Mouse (Mus musculus) CH12.LX (cell line): ENCODE results near the gene Rcc1l. TPM values are rescaled to one million over a fixed set of nuclear protein-coding genes. Genes with fewer than 3 reads are reported as not detected.

Experiments used
- DNase-seq: peaks from one replicate; pipeline ENCODE4 v3.0.0-alpha.2; 2013; ENCODE audit errors: extremely low read depth
- H3K27ac ChIP-seq: 2 replicates; pipeline ENCODE4 v1.5.1; 2012; ENCODE audit warnings: low read depth, mild to moderate bottlenecking, control low read depth, moderate library complexity; ENCODE audit not compliant: insufficient read depth
- H3K27me3 ChIP-seq: replicated peaks from 2 replicates; pipeline ENCODE3; 2012; ENCODE audit warnings: inconsistent platforms
- H3K36me3 ChIP-seq, 2 experiments: replicated peaks in 1 of 2; 2 replicates each; pipeline versions ENCODE3 to v1.6.1; 2012; ENCODE audit warnings: inconsistent platforms in 1 of 2, low read length in 1 of 2, mild to moderate bottlenecking in 1 of 2, mixed read lengths in 1 of 2, moderate library complexity in 1 of 2; ENCODE audit not compliant: control insufficient read depth in 1 of 2, insufficient read depth in 1 of 2
- H3K4me1 ChIP-seq, 2 experiments: 2 replicates each; pipeline ENCODE4 v1.6.1; 2012; ENCODE audit warnings: inconsistent platforms in 1 of 2, moderate library complexity in 1 of 2; ENCODE audit not compliant: insufficient read depth in 2 of 2, control insufficient read depth in 1 of 2
- H3K4me2 ChIP-seq: 2 replicates; pipeline ENCODE4 v1.6.1; 2012; ENCODE audit warnings: low read depth, mild to moderate bottlenecking, control low read depth; ENCODE audit not compliant: poor library complexity, insufficient read depth, severe bottlenecking
- H3K4me3 ChIP-seq, 3 experiments: fragments of 150-350 bp in 1 of 3; sonication (generic) in 1 of 3; replicated peaks in 1 of 3; 2 replicates each; pipeline versions ENCODE3 to v1.5.1; 2011 to 2012; ENCODE audit warnings: low read depth in 2 of 3, low read length in 2 of 3, mild to moderate bottlenecking in 2 of 3, moderate library complexity in 2 of 3, control low read depth in 1 of 3, improper control_type of control experiment in 1 of 3, inconsistent platforms in 1 of 3, mixed read lengths in 1 of 3; ENCODE audit not compliant: poor library complexity in 1 of 3
- H3K79me2 ChIP-seq: replicated peaks from 2 replicates; pipeline ENCODE4 v1.6.1; 2012; ENCODE audit warnings: mild to moderate bottlenecking, moderate library complexity; ENCODE audit not compliant: control insufficient read depth, poor library complexity, insufficient read depth, severe bottlenecking; ENCODE audit errors: extremely low read depth
- H3K9ac ChIP-seq: 2 replicates; pipeline ENCODE4 v1.6.1; 2012; ENCODE audit warnings: low read depth, mild to moderate bottlenecking, control low read depth, moderate library complexity; ENCODE audit not compliant: insufficient read depth
- H3K9me3 ChIP-seq: replicated peaks from 2 replicates; pipeline ENCODE3; 2012; ENCODE audit warnings: low read length, inconsistent platforms, mixed read lengths
- CHD2 ChIP-seq: IDR thresholded peaks from 2 replicates; pipeline ENCODE4 v1.6.1; 2011; ENCODE audit warnings: low read length, improper control_type of control experiment
- CTCF ChIP-seq, 2 experiments: IDR thresholded peaks in 1 of 2; conservative IDR thresholded peaks in 1 of 2; 2 replicates each; pipeline ENCODE4 v1.5.1; 2011 to 2012; ENCODE audit warnings: low read depth in 2 of 2, low read length in 2 of 2, improper control_type of control experiment in 1 of 2, inconsistent platforms in 1 of 2, mild to moderate bottlenecking in 1 of 2, moderate library complexity in 1 of 2
- ETS1 ChIP-seq: conservative IDR thresholded peaks from 2 replicates; pipeline ENCODE4 v1.6.1; 2012; ENCODE audit warnings: low read depth, mild to moderate bottlenecking, inconsistent platforms, low read length, improper control_type of control experiment, moderate library complexity
- GABPA ChIP-seq: IDR thresholded peaks from 2 replicates; pipeline ENCODE4 v1.6.1; 2012; ENCODE audit warnings: low read depth, low read length, improper control_type of control experiment, inconsistent platforms; ENCODE audit not compliant: insufficient replicate concordance
- MAFK ChIP-seq: IDR thresholded peaks from 2 replicates; pipeline ENCODE4 v1.6.1; 2011; ENCODE audit warnings: low read length, improper control_type of control experiment; ENCODE audit not compliant: insufficient replicate concordance
- MXI1 ChIP-seq: IDR thresholded peaks from 2 replicates; pipeline ENCODE4 v1.6.1; 2011; ENCODE audit warnings: mild to moderate bottlenecking, low read depth, low read length, improper control_type of control experiment
- NRF1 ChIP-seq: IDR thresholded peaks from 2 replicates; pipeline ENCODE4 v1.6.1; 2014; ENCODE audit warnings: low read depth, mild to moderate bottlenecking, inconsistent platforms, low read length, improper control_type of control experiment, moderate library complexity
- PAX5 ChIP-seq: IDR thresholded peaks from 2 replicates; pipeline ENCODE4 v1.6.1; 2012; ENCODE audit warnings: low read length, inconsistent platforms, mixed read lengths
- POLR2A ChIP-seq: IDR thresholded peaks from 2 replicates; pipeline ENCODE4 v1.6.1; 2011; ENCODE audit warnings: low read depth, mild to moderate bottlenecking, improper control_type of control experiment, low read length
- POLR2AphosphoS2 ChIP-seq: IDR thresholded peaks from 2 replicates; pipeline ENCODE4 v1.6.1; 2011; ENCODE audit warnings: low read depth, low read length, improper control_type of control experiment
- SIN3A ChIP-seq: IDR thresholded peaks from 2 replicates; pipeline ENCODE4 v1.6.1; 2012; ENCODE audit warnings: low read length, improper control_type of control experiment, inconsistent platforms
- SMC3 ChIP-seq: IDR thresholded peaks from 2 replicates; pipeline ENCODE4 v1.6.1; 2011; ENCODE audit warnings: low read depth, low read length, improper control_type of control experiment
- TBP ChIP-seq: conservative IDR thresholded peaks from 2 replicates; pipeline ENCODE4 v1.6.1; 2011; ENCODE audit warnings: low read depth, low read length, improper control_type of control experiment
- TCF12 ChIP-seq: IDR thresholded peaks from 2 replicates; pipeline ENCODE4 v1.6.1; 2014; ENCODE audit warnings: low read depth, mild to moderate bottlenecking, inconsistent platforms, low read length, improper control_type of control experiment
- UBTF ChIP-seq: IDR thresholded peaks from 2 replicates; pipeline ENCODE4 v1.6.1; 2012; ENCODE audit warnings: low read depth, mild to moderate bottlenecking, inconsistent platforms, low read length, improper control_type of control experiment, moderate library complexity
- USF1 ChIP-seq: IDR thresholded peaks from 2 replicates; pipeline ENCODE4 v1.6.1; 2014; ENCODE audit warnings: low read depth, mild to moderate bottlenecking, inconsistent platforms, low read length, improper control_type of control experiment
- USF2 ChIP-seq: conservative IDR thresholded peaks from 2 replicates; pipeline ENCODE4 v1.6.1; 2011; ENCODE audit warnings: low read depth, low read length, improper control_type of control experiment
- ZKSCAN1 ChIP-seq: IDR thresholded peaks from 2 replicates; pipeline ENCODE4 v1.6.1; 2012; ENCODE audit warnings: low read depth, inconsistent platforms, low read length, improper control_type of control experiment, borderline replicate concordance
- dilution Hi-C: fragments of 300-500 bp; cut with MboI; formaldehyde crosslinking; loops from 2 replicates; pipeline ENCODE4 v1.14.3; 2020; ENCODE audit warnings: low sequenced_read_pairs; ENCODE audit not compliant: extremely low pct_unique_long_range_greater_than_20kb, extremely low pct_ligation_motif_present
- in situ Hi-C: fragments of 300-500 bp; cut with MboI; formaldehyde crosslinking; loops from 3 replicates; pipeline ENCODE4 v1.14.3; 2019; ENCODE audit warnings: low sequenced_read_pairs, low pct_ligation_motif_present, low pct_unique_long_range_greater_than_20kb, mixed read lengths
- polyA plus RNA-seq: library from polyadenylated mRNA; unstranded; fragments of >175 nt; gene quantifications from 2 replicates; pipeline ENCODE4 v1.2.1, GENCODE M21; 2012; ENCODE audit warnings: low read depth; ENCODE audit not compliant: insufficient read length
- total RNA-seq, 2 experiments: library from RNA; depleted of rRNA; stranded (reverse); fragments of 300-350 nt in 1 of 2; fragments of >200 nt in 1 of 2; gene quantifications; 2 replicates each; pipeline ENCODE4 v1.2.3; 2012 to 2014

Gene Rcc1l
- total and polyA plus RNA-seq, 3 experiments, result 24.6 to 42.7 (median 31.0) TPM

DNA sequence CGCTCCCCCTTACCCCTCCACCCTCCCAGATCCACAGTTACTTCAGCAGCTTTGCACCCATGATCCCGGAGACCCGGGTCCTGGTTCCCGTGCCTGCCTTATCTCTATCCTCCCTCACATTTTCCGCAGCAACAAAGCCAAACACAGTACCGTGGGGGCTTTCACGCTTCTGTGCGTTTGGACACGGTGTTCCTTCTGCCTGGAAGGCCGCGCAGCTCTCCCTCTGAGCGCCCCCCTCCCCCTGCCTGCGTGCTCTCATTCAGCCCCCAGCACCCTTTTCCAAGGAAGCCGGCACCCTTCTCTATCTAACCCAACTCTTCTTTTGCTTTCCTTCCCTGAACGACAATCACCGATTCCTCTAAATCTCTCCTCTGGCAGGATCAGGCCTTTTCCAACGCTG is 77.6 kb downstream of the Rcc1l start:
- H3K27me3 ChIP-seq, result no peaks in the 10 kb centered on the region

DNA sequence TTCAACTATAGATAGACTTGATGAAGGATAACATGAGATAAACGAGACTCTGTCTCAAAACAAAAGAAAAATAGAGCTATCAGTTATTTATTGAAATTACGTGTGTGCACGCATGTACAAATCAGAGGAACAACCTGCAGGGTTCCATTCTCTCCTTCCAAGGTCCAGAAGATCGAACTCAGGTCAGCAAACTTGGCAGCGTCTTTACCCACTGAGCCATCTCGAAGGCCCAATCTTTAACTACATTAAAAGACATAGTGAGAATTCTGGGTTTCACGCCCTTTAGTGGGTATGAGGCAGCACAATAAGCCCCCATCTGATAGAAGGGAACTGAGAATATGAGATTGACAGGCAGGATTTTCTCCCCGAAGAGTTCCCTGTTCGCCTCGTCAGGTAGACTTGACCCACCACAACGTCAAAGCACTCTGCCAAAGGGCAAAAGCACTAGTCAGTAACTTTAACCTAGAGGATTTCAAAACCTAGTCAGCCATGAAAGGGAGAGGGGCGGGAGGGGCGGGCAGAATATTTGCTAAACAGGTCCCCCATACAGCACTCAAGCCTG is 78.2 kb downstream of the Rcc1l start:
- Histone ChIP-seq H3K79me2 (no peaks in the 10 kb centered on the region), H3K4me2 (peak overlapping the region; percentile 92), H3K9me3 (peaks cover 15% of the 10 kb centered on the region), H3K9ac (0 out of 2 replicates have a peak overlapping the region, but pooled peaks have one; percentile 39), H3K27me3 (no peaks in the 10 kb centered on the region), H3K4me3 (no peak overlapping the region), H3K27ac (no peak overlapping the region), H3K4me1 (peaks cover 15 to 45% of the 10 kb centered on the region in 2 experiments), H3K36me3 (no peaks in the 10 kb centered on the region)
- in situ Hi-C loops, result no loop called here
- dilution Hi-C loops, result no loop called here
- no peak for DNase-seq
- TF ChIP-seq CTCF (conservative IDR thresholded peaks at IDR 0.05 in 1 of 2, IDR thresholded peaks at IDR 0.05 in 1 of 2; ENCODE audit: low read depth in 2 of 2, low read length in 2 of 2), result no peak

More for the DNA sequence above, 77.6 kb downstream of the Rcc1l start:
- Histone ChIP-seq H3K4me3 (peak overlapping the region; percentile 57 to 63 (median 63)), H3K79me2 (no peaks in the 10 kb centered on the region), H3K9me3 (peaks cover 15% of the 10 kb centered on the region), H3K4me2 (peak overlapping the region; percentile 92), H3K36me3 (no peaks in the 10 kb centered on the region), H3K4me1 (peaks cover 15 to 48% of the 10 kb centered on the region in 2 experiments), H3K9ac (peak overlapping the region; percentile 39; the same call in 1 of the 2 replicates), H3K27ac (no peak overlapping the region)
- dilution Hi-C loops, result no loop called here
- in situ Hi-C loops, result no loop called here
- DNase-seq, result no peak
- no peak for TF ChIP-seq POLR2AphosphoS2
- no peak for TF ChIP-seq USF2
- TF ChIP-seq CHD2, result no peak
- TF ChIP-seq TBP, result no peak
- TF ChIP-seq TCF12, result no peak
- no peak for TF ChIP-seq PAX5
- TF ChIP-seq MXI1, result no peak
- TF ChIP-seq POLR2A, result no peak
- TF ChIP-seq UBTF, result no peak
- no peak for TF ChIP-seq SMC3
- no peak for TF ChIP-seq USF1
- TF ChIP-seq SIN3A, result no peak
- TF ChIP-seq GABPA, result no peak
- TF ChIP-seq ETS1, result no peak
- TF ChIP-seq ZKSCAN1, result no peak
- TF ChIP-seq MAFK, result no peak
- TF ChIP-seq NRF1, result no peak

Other genes with a start within 250 kb of the Rcc1l start
- 1.2 and 1.3 TPM in 2 replicates for gene Castor2, start 77.1 kb downstream of the Rcc1l start, total RNA-seq (2012; rRNA removed)
- gene Castor2, start 77.1 kb downstream of the Rcc1l start, total RNA-seq (2014; rRNA removed), result 0.31 and 0.35 TPM in 2 replicates
- gene Castor2, start 77.1 kb downstream of the Rcc1l start, polyA plus RNA-seq, result 3.8 and 3.9 TPM in 2 replicates
- 4.4 and 4.7 TPM in 2 replicates for gene Gtf2ird2, start 7.2 kb upstream of the Rcc1l start, total RNA-seq (2012; rRNA removed)
- gene Gtf2ird2, start 7.2 kb upstream of the Rcc1l start, total RNA-seq (2014; rRNA removed), result 1.9 and 3.0 TPM in 2 replicates
- 6.8 and 9.7 TPM in 2 replicates for gene Gtf2ird2, start 7.2 kb upstream of the Rcc1l start, polyA plus RNA-seq
- 225 and 342 TPM in 2 replicates for gene Ncf1, start 52.9 kb upstream of the Rcc1l start, total RNA-seq (2012; rRNA removed)
- 263 and 287 TPM in 2 replicates for gene Ncf1, start 52.9 kb upstream of the Rcc1l start, total RNA-seq (2014; rRNA removed)
- 299 and 302 TPM in 2 replicates for gene Ncf1, start 52.9 kb upstream of the Rcc1l start, polyA plus RNA-seq
- 36.2 and 42.2 TPM in 2 replicates for gene Gtf2i, start 138.0 kb upstream of the Rcc1l start, total RNA-seq (2012; rRNA removed)
- gene Gtf2i, start 138.0 kb upstream of the Rcc1l start, total RNA-seq (2014; rRNA removed), result 24.5 and 28.4 TPM in 2 replicates
- gene Gtf2i, start 138.0 kb upstream of the Rcc1l start, polyA plus RNA-seq, result 58.9 and 60.9 TPM in 2 replicates